Mouse (Mus musculus) lung, postnatal 4 days (tissue): ENCODE measurements around the gene Grik4.

Source experiments
- DNase-seq, 2 experiments: peaks; one replicate each; pipeline ENCODE4 v3.0.0; 2021

Grik4 gene

DNA sequence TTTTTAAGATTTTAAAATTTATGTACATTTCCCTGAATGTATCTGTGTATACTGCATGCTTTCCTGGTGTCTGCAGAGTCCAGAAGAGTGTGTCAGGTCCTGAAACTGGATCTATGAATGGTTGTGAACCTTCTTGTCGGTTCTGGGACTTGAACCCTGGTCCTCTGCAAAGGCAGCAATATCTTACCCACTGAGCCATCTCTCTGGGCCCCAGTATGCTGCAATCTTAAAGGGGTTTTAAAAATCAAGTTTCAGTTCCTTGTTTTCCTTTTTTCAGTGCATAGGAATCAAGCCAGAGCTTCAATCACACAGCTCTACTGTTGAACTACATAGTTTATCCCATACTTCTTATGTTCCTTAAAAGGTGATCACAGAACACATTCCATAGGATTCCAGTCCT, 461.3 kb downstream of the Grik4 start:
- DNase-seq: no peak

DNA sequence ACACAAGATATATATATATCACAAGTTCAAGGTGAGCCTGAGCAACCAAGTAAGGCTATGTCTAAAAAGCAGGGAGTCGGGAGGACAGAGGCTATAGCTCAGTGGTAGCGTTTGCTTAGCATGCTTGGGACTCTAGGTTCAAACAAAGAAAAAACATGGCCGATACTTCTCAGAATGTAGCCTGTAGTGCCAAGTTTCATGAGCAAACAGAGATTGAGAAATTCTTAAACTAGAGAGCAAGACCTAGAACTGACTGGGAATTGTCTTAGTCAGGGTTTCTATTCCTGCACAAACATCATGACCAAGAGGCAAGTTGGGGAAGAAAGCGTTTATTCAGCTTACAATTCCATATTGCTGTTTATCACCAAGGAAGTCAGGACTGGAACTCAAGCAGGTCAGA, 468.1 kb downstream of the Grik4 start:
- DNase-seq: no peak

DNA sequence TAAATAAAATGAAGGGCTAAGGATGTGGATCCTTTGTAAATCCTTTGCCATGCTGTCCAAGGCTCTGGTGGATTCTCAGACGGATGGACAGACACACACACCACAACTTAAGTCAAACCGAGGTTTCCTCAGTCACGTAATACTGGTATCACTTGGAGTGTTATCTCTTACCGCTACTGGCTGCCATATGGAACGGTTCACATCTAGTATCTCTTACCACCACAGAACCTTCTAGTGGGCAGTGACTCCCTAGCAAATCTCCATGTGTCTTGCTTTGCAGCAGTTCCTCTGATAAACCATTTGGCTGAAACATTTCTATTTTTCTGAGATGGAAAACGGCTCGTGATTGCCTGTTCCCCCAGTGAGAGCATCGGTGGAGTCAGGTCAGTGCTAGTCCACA, 470.0 kb downstream of the Grik4 start:
- DNase-seq: no peak

DNA sequence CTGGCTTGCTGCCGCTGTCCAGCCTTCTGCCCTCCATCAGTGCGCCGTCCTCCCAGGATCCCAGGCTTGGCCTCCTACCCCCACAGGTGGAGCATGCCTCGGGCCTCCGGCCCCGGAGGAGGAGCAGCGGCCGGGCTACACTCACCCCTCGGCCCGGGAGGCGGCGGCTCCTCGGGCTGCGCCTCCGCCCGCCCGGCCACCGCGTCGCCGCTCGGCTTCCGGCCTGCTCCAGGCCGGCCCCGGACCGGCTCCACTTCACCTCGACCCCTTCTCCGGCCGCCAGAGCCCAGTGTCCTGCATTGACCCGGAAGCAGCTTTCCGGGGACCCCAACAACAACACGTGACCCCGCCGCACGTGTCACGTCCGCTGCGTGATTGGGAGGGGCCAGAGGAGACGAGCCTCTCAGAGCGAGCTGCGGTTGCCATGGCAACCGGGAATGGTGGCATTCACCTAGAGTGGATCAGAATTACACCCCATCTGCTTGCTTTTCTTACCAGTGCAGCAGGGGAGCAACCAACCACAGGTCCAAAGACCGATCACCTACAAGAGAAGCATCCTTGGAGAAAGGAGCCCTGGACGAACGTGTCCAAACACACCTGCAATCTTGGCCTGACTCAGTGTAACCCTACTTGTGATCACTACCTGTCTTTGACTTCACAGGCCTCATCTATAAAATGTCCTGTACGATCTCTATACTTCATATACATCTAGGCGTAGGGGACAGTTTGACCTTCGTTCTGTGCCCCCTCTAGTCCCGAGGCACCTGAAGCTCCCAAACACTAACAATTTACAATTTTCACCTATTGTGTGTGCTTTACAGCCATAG, 472.2 kb downstream of the Grik4 start:
- peak; percentile 90 to 93 for DNase-seq

DNA sequence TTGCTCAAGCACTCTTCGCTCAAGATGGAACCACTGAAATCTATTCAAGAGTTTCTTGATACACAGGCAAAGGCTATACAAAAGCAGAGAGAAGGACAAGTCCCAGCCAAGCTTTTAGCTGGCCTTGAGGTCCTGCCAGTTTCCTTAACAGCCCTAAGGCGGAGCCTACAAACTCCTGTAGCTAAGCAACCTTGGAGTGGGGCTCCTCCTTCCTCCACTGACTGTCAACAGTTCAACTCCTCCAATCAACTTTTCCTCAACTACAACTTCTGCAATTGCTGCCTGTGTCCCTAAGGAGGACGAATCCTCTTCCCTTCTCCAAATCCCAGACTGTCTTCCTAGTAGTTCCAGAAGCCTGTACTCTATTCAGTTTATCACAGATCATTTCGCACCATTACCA, 473.1 kb downstream of the Grik4 start:
- DNase-seq: peak; percentile 48 to 62

DNA sequence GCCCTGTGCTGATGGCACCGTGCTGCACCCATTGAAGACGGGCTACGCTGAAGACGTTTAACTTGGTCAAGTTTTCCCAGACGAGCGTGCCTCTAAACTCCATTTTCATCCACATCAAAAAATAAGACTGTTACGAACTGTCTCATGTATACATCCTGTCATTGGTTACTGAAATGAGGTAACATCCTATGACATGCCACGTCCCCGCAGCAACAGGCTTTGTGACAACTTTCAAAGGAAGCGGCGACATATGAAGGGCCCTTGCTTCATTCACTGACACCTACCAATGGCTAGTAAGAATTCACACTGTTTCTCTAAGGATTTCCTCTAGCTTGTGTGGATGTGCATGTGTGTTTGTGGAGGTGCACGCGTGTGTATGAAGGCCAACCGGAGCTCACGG, 475.0 kb downstream of the Grik4 start:
- no peak for DNase-seq

DNA sequence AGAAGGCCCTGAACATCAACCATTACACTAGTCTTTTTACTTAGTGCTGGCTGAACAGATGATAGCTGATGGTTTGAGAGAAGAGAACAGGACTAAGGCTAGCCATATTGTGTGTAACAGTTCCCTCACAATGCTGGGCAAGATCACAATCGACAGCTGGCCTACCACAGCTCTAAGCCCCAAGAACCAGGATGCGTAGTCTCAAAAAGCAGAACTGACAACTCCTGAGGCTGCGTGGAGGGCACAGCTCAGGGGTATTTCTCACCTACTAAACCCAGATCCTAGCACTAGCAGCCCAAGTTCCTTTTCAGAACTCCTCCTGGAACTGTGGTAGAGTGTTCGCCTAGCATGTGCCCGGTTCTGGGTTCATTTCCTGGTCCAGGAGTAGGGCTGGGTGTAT, 475.9 kb downstream of the Grik4 start:
- no peak for DNase-seq
